Mouse (Mus musculus) spleen, postnatal 36 days (tissue): ENCODE measurements at regions not wholly inside any gene's neighbourhood (a gene's known extent, or its start where the extent isn't known, plus 50 kb on each side); places are given as distances from the start of the nearest gene placed in this dataset.

Source experiments
- DNase-seq, 2 experiments: peaks; one replicate each; pipeline ENCODE4 v3.0.0; 2022; ENCODE audit warnings: low spot score in 2 of 2, mixed read lengths in 1 of 2

GRCm38 (mm10) chr9:31582947-31583346 lies 118.7 kb upstream of the Tmem45b start:
- DNase-seq, result no peak

- no peak for DNase-seq
Observed at GRCm38 (mm10) chr9:31578506-31579173, 114.4 kb upstream of the Tmem45b start.

- DNase-seq, result no peak
Observed at GRCm38 (mm10) chr9:31577066-31577465, 112.8 kb upstream of the Tmem45b start.

GRCm38 (mm10) chr9:31567029-31567428 lies 102.8 kb upstream of the Tmem45b start:
- no peak for DNase-seq

- no peak for DNase-seq
Observed at GRCm38 (mm10) chr9:31566257-31567007, 102.2 kb upstream of the Tmem45b start.

GRCm38 (mm10) chr9:31564996-31565773 lies 100.9 kb upstream of the Tmem45b start:
- DNase-seq, result no peak

- no peak for DNase-seq
Observed at GRCm38 (mm10) chr9:31563541-31563940, 99.3 kb upstream of the Tmem45b start.

GRCm38 (mm10) chr9:31560226-31560556 lies 95.9 kb upstream of the Tmem45b start:
- no peak for DNase-seq

- peak; percentile 15 to 30 for DNase-seq
Observed at GRCm38 (mm10) chr9:31559506-31560225, 95.4 kb upstream of the Tmem45b start.

- no peak for DNase-seq
Observed at GRCm38 (mm10) chr9:31543691-31544052, 79.4 kb upstream of the Tmem45b start.

GRCm38 (mm10) chr9:31542909-31543690 lies 78.8 kb upstream of the Tmem45b start:
- DNase-seq, result peak; percentile 21 to 38

GRCm38 (mm10) chr9:31541615-31542191 lies 77.4 kb upstream of the Tmem45b start:
- no peak for DNase-seq

- DNase-seq, result no peak
Observed at GRCm38 (mm10) chr9:31538458-31539210, 74.4 kb upstream of the Tmem45b start.

- no peak for DNase-seq
Observed at GRCm38 (mm10) chr9:31529021-31529420, 64.8 kb upstream of the Tmem45b start.

- no peak for DNase-seq
Observed at GRCm38 (mm10) chr9:31527216-31527615, 63.0 kb upstream of the Tmem45b start.
